Mouse (Mus musculus) megakaryocyte, embryonic 14.5 days (primary cell): ENCODE results near the gene Znrf4. TPM values are rescaled to one million over a fixed set of nuclear protein-coding genes. Genes with fewer than 3 reads are reported as not detected.
"Not testable (repeated sequence)": the region's sequence is repeated elsewhere in the genome, so short reads cannot be mapped to it uniquely, and the experiment has no call there.

Source experiments
- H3K27me3 ChIP-seq: replicated peaks from 2 replicates; pipeline ENCODE3; 2012; ENCODE audit warnings: inconsistent platforms
- H3K36me3 ChIP-seq: replicated peaks from 2 replicates; pipeline ENCODE3; 2012; ENCODE audit warnings: low read length, inconsistent platforms, mixed read lengths
- H3K4me1 ChIP-seq: 2 replicates; pipeline ENCODE4 v1.6.1; 2012; ENCODE audit warnings: inconsistent platforms
- H3K4me3 ChIP-seq: replicated peaks from 2 replicates; pipeline ENCODE3; 2012; ENCODE audit warnings: moderate library complexity, mild to moderate bottlenecking, inconsistent platforms
- H3K9me3 ChIP-seq: 2 replicates; pipeline ENCODE4 v1.6.1; 2012; ENCODE audit warnings: inconsistent platforms
- FLI1 ChIP-seq: IDR thresholded peaks from 2 replicates; pipeline ENCODE4 v1.6.1; 2012; ENCODE audit warnings: low read length, inconsistent platforms, mixed read lengths
- GATA1 ChIP-seq: IDR thresholded peaks from 3 replicates; pipeline ENCODE4 v1.6.1; 2012; ENCODE audit warnings: mixed read lengths, low read length, inconsistent platforms, borderline replicate concordance
- polyA plus RNA-seq: library from polyadenylated mRNA; stranded (reverse); fragments of >175 nt; gene quantifications from 2 replicates; pipeline ENCODE4 v1.2.3, GENCODE M21; 2012; ENCODE audit warnings: low replicate concordance; ENCODE audit not compliant: insufficient read depth

Gene Znrf4
- polyA plus RNA-seq, 1 experiment: 0.22 TPM

GRCm38 (mm10) chr17:56510473-56510969 lies 1.7 kb downstream of the Znrf4 start:
- Histone ChIP-seq H3K27me3 (peaks cover 81% of the 10 kb centered on the region), H3K4me3 (no peak overlapping the region), H3K9me3 (peaks cover 38% of the 10 kb centered on the region), H3K4me1 (peaks cover 38% of the 10 kb centered on the region), H3K36me3 (no peaks in the 10 kb centered on the region)
- TF ChIP-seq GATA1 (no peak), FLI1 (no peak)

DNA sequence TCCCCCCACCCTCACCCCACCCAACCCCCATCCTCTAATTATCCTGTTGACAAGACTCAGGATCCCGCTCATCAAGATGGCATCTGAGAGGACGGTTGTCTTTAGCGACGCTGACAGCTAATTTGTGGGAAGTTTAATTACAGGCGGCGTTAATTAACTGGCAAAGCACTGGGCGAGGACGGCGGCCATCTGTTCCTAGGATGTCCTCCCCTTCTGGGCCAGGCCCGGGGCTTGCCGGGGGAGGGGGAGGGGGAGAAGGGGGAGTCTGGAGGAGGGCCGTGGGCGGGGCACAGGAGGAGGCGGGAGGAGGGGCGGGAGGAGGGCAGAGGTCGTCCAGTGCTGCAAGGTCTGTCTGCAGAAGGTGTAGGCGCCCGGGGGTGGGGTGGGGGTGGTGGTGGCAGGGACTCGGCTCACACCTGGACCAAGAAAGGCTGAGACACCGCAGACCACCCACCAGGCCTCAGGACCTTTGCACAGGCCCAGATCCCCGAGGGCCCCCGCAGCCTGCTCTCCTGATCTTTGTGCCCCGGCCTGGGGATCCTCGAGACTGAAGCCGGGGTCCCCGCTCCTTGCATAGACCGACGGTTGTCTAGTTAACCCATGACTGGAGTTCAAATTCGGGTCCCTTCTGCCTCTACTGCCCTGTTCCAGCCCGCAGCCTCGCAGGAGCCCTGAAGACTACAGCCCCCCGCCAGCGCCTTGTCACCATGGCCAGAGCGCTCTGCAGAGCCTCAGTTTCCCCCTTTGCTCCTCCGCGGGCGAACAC lies 2.3 kb downstream of the Znrf4 start:
- Histone ChIP-seq H3K4me1 (peaks cover 34% of the 10 kb centered on the region), H3K27me3 (peaks cover 78% of the 10 kb centered on the region), H3K36me3 (no peaks in the 10 kb centered on the region), H3K4me3 (no peak overlapping the region), H3K9me3 (peaks cover 45% of the 10 kb centered on the region)
- no peak for TF ChIP-seq FLI1
- TF ChIP-seq GATA1: no peak

GRCm38 (mm10) chr17:56509021-56509640 lies 3.1 kb downstream of the Znrf4 start:
- H3K9me3 ChIP-seq: peaks cover 52% of the 10 kb centered on the region
- TF ChIP-seq GATA1: no peak
- no peak for TF ChIP-seq FLI1
- H3K27me3 ChIP-seq: peaks cover 75% of the 10 kb centered on the region
- H3K4me3 ChIP-seq: no peak overlapping the region
- peaks cover 34% of the 10 kb centered on the region for H3K4me1 ChIP-seq
- no peaks in the 10 kb centered on the region for H3K36me3 ChIP-seq

- peaks cover 69% of the 10 kb centered on the region for H3K27me3 ChIP-seq
Observed at GRCm38 (mm10) chr17:56507161-56508068, 4.8 kb downstream of the Znrf4 start.

GRCm38 (mm10) chr17:56506417-56507065 lies 5.7 kb downstream of the Znrf4 start:
- TF ChIP-seq GATA1 (no peak), FLI1 (no peak)
- Histone ChIP-seq H3K36me3 (no peaks in the 10 kb centered on the region), H3K27me3 (peaks cover 64% of the 10 kb centered on the region)

More at GRCm38 (mm10) chr17:56507161-56508068, 4.8 kb downstream of the Znrf4 start:
- peak overlapping the region; percentile 93 for H3K4me3 ChIP-seq
- no peaks in the 10 kb centered on the region for H3K36me3 ChIP-seq
- peaks cover 34% of the 10 kb centered on the region for H3K4me1 ChIP-seq
- peaks cover 55% of the 10 kb centered on the region for H3K9me3 ChIP-seq
- TF ChIP-seq GATA1: no peak
- no peak for TF ChIP-seq FLI1

GRCm38 (mm10) chr17:56505401-56505800 lies 6.8 kb downstream of the Znrf4 start:
- Histone ChIP-seq H3K36me3 (no peaks in the 10 kb centered on the region), H3K4me1 (peaks cover 22% of the 10 kb centered on the region), H3K4me3 (no peak overlapping the region), H3K9me3 (peaks cover 49% of the 10 kb centered on the region), H3K27me3 (peaks cover 62% of the 10 kb centered on the region)
- no peak for TF ChIP-seq GATA1
- TF ChIP-seq FLI1: no peak

More at GRCm38 (mm10) chr17:56506417-56507065, 5.7 kb downstream of the Znrf4 start:
- peaks cover 51% of the 10 kb centered on the region for H3K9me3 ChIP-seq
- H3K4me1 ChIP-seq: peaks cover 32% of the 10 kb centered on the region
- H3K4me3 ChIP-seq: peak overlapping the region; percentile 93

- no peaks in the 10 kb centered on the region for H3K36me3 ChIP-seq
- H3K9me3 ChIP-seq: peaks cover 73% of the 10 kb centered on the region
Observed at GRCm38 (mm10) chr17:56502526-56502925, 9.7 kb downstream of the Znrf4 start.

DNA sequence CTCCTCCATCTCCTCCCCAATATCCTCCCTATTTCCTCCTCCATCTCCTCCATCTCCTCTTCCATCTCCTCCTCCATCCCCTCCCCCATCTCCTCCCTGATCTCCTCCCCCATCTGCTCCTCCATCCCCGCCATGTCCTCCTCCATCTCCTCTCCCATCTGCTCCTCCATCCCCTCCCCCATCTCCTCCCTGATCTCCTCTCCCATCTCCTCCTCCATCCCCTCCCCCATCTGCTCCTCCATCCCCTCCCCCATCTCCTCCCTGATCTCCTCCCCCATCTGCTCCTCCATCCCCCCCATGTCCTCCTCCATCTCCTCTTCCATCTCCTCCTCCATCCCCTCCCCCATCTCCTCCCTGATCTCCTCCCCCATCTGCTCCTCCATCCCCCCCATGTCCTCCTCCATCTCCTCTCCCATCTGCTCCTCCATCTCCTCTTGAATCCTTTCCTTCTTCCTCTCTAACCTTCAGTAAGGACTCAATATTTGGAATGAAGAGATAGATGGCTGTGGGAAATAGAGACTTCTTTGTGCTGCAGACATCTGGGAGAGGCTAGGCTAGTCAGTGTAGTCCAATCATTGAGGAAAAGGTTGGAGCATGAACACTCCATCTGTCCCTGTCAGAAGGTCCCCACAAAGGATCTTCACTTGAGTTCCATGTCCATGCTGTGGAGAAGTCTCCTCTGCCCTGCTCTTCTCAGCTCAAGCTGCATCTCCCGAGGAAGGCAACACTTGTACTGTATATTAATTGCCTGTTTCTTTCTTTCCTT lies 10.4 kb downstream of the Znrf4 start:
- peaks cover 80% of the 10 kb centered on the region for H3K9me3 ChIP-seq
- not testable (repeated sequence) for H3K4me1 ChIP-seq, H3K4me3 ChIP-seq, H3K36me3 ChIP-seq
- H3K27me3 ChIP-seq: peaks cover 54% of the 10 kb centered on the region

More at GRCm38 (mm10) chr17:56502526-56502925, 9.7 kb downstream of the Znrf4 start:
- H3K4me3 ChIP-seq: no peak overlapping the region
- TF ChIP-seq FLI1 (no peak), GATA1 (no peak)
- H3K4me1 ChIP-seq: peaks cover 12% of the 10 kb centered on the region
- peaks cover 53% of the 10 kb centered on the region for H3K27me3 ChIP-seq
